Mouse (Mus musculus) heart, postnatal 0 days (tissue): Measurements from ENCODE around the gene Olfr718-ps1. TPM values are rescaled to one million over a fixed set of nuclear protein-coding genes. Genes with fewer than 3 reads are reported as not detected.
"Not testable (repeated sequence)": the region's sequence is repeated elsewhere in the genome, so short reads cannot be mapped to it uniquely, and the experiment has no call there.

ENCODE experiments used
- ATAC-seq: fragments of 200-750 bp; cut with Nextera tagmentation; 2 replicates; pipeline ENCODE4 v1.8.0; 2017; ENCODE audit warnings: low read depth, moderate number of reproducible peaks, moderate library complexity; ENCODE audit not compliant: insufficient read depth
- DNase-seq: peaks from one replicate; pipeline ENCODE4 v3.0.0-alpha.2; 2016; ENCODE audit warnings: low spot score
- H3K27ac ChIP-seq: fragments of 300-500 bp; sonication (generic); 2 replicates; pipeline ENCODE4 v1.5.1; 2014; ENCODE audit warnings: low read depth, mild to moderate bottlenecking
- H3K27me3 ChIP-seq: fragments of 300-500 bp; sonication (generic); 2 replicates; pipeline ENCODE4 v1.6.1; 2014; ENCODE audit warnings: low read length, mixed read lengths; ENCODE audit not compliant: control insufficient read depth, insufficient read depth
- H3K36me3 ChIP-seq: fragments of 300-500 bp; sonication (generic); replicated peaks from 2 replicates; pipeline ENCODE4 v1.6.1; 2014; ENCODE audit warnings: low read length, mixed read lengths; ENCODE audit not compliant: control insufficient read depth, insufficient read depth
- H3K4me1 ChIP-seq: fragments of 300-500 bp; sonication (generic); 2 replicates; pipeline ENCODE4 v1.6.1; 2014; ENCODE audit warnings: antibody characterized with exemption; ENCODE audit not compliant: control insufficient read depth, insufficient read depth
- H3K4me2 ChIP-seq: fragments of 300-500 bp; sonication (generic); 2 replicates; pipeline ENCODE4 v1.6.1; 2014; ENCODE audit warnings: low read depth, mild to moderate bottlenecking, low read length, moderate library complexity
- H3K4me3 ChIP-seq: fragments of 300-500 bp; sonication (generic); 2 replicates; pipeline ENCODE4 v1.5.1; 2014; ENCODE audit warnings: low read depth, low read length
- H3K9ac ChIP-seq: fragments of 300-500 bp; sonication (generic); replicated peaks from 2 replicates; pipeline ENCODE4 v1.6.1; 2014; ENCODE audit warnings: low read depth, low read length, mixed read lengths
- H3K9me3 ChIP-seq: fragments of 300-500 bp; sonication (generic); replicated peaks from 2 replicates; pipeline ENCODE4 v1.6.1; 2016; ENCODE audit warnings: low read length; ENCODE audit not compliant: control insufficient read depth
- CTCF ChIP-seq: IDR thresholded peaks from 2 replicates; pipeline ENCODE4 v1.5.1; 2016; ENCODE audit warnings: antibody characterized with exemption, control low read depth, low read depth
- EP300 ChIP-seq: IDR thresholded peaks from 2 replicates; pipeline ENCODE4 v1.6.1; 2016; ENCODE audit warnings: antibody characterized with exemption, low read depth
- WGBS: fragments of 180-500 bp; shearing (Covaris S2); extraction: QIAGEN DNeasy Blood & Tissue Kit; methylation state at CpG from one replicate; pipeline ENCODE4 v1.1.7; 2014; 5-methylcytosine and 5-hydroxymethylcytosine counted together
- polyA plus RNA-seq: library from polyadenylated mRNA; unstranded; fragments of >200 nt; fragmentation: Nextera tagmentation; extraction: Ambion mirVana; gene quantifications from 2 replicates; pipeline ENCODE4 v1.2.1, GENCODE M21; 2015
- total RNA-seq: library from RNA; depleted of rRNA; stranded (reverse); fragments of >200 nt; gene quantifications from 2 replicates; pipeline ENCODE4 v1.2.3, GENCODE M21; 2014; ENCODE audit warnings: low replicate concordance

The Olfr718-ps1 gene
- total and polyA plus RNA-seq, 2 experiments from 2014 or later, result not detected

DNA sequence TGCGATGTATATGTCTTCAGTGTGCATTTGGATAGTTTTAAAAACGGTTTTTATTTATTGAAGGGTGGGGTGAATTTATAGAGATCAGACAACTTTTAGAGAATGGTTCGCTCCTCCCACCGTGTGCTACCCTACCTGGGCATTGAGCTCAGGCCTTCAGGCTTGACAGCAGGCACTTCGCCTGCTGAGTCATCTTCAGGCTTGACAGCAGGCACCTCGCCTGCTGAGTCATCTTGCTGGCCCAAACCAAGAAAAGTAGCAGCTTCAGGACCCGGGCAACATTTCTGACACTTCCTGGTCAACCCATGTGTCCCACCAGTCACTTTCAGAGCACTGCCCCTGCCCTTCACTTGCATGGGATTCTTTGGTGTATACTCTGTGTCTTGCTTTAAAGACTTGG is 12.3 kb downstream of the Olfr718-ps1 start:
- 81% methylated on average over 7 of the region's 7 CpGs for WGBS
- H3K4me2 ChIP-seq, result no peak overlapping the region
- no peak for ATAC-seq

DNA sequence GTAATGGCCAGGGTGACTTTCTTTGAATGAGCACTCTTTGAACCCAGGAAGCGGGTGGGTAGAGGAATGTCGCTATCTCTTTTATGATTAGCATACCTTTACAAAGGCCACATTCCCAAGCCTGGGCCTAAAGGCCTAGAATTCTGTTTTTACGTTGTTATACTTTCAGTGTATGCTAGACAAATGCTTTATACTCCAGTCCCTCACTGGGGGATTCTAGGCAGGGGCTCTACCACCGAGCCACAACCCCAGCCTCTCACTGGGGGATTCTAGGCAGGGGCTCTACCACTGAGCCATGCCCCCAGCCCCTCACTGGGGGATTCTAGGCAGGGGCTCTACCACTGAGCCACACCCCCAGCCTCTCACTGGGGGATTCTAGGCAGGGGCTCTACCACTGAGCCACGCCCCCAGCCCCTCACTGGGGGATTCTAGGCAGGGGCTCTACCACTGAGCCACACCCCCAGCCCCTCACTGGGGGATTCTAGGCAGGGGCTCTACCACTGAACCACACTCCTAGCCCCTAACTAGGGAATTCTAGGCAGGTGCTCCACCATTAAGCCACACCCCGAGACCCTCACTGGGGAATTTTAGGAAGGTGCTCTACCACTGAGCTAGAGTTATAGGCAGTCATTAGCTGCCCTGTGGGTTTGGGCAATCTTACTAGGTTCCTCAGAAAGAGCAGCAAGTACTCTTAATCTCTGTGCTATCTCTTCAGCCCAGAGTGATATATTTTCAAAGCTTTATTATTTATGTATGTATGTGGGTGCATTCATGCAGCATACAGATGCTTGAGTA is 13.0 kb downstream of the Olfr718-ps1 start:
- WGBS, result 74% methylated on average over 3 of the region's 6 CpGs
- not testable (repeated sequence) for H3K27me3 ChIP-seq, H3K4me2 ChIP-seq, H3K27ac ChIP-seq, H3K4me3 ChIP-seq, H3K4me1 ChIP-seq, ATAC-seq, DNase-seq, H3K9me3 ChIP-seq, H3K9ac ChIP-seq, H3K36me3 ChIP-seq

More for the DNA sequence above, 12.3 kb downstream of the Olfr718-ps1 start:
- H3K9me3 ChIP-seq, result no peaks in the 10 kb centered on the region
- H3K27me3 ChIP-seq, result no peaks in the 10 kb centered on the region
- H3K9ac ChIP-seq, result no peak overlapping the region
- no peak for DNase-seq
- no peak overlapping the region for H3K4me3 ChIP-seq
- H3K27ac ChIP-seq, result no peak overlapping the region
- H3K36me3 ChIP-seq, result no peaks in the 10 kb centered on the region
- TF ChIP-seq EP300, result no peak
- no peak for TF ChIP-seq CTCF
- 0 out of 2 replicates have a peak, but pooled peaks cover 3% of the 10 kb centered on the region for H3K4me1 ChIP-seq

DNA sequence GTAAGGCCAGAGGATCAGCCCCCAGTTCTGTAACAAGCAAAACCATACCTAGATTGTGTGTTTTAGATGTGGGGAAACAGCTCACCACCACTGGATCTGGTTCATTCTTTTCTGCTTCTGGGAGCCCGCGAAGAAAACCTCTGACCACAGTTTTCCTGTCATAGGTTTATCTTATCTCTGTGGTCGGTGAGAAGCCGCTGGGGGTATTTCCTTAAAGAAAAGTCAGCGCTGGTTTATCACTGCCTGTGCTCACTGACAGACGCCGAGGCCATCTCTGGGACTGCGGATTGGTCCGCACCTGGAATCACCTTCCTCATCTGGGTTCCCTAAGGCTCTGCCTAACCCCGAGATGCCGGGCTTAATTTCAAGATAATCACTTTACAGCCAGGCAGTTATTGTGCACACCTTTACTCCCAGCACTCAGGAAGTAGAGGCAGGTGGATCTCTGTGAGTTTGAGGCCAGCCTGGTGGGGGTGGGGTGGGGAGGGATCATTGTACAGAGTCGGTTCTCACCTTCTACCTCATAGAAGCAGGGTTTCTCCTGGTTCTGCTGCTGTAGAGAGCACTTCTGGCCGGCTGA is 14.4 kb downstream of the Olfr718-ps1 start:
- H3K36me3 ChIP-seq, result no peaks in the 10 kb centered on the region
- TF ChIP-seq EP300 (no peak), CTCF (no peak)
- no peak overlapping the region for H3K4me3 ChIP-seq
- H3K27ac ChIP-seq, result no peak overlapping the region
- DNase-seq (no peak), ATAC-seq (no peak)
- H3K9ac ChIP-seq, result no peak overlapping the region
- H3K9me3 ChIP-seq, result no peaks in the 10 kb centered on the region; the same call in 1 of the 2 replicates
- H3K4me1 ChIP-seq, result no peaks in the 10 kb centered on the region
- H3K4me2 ChIP-seq, result no peak overlapping the region
- H3K27me3 ChIP-seq, result no peaks in the 10 kb centered on the region
- WGBS, result 31% methylated on average over 13 of the region's 13 CpGs

DNA sequence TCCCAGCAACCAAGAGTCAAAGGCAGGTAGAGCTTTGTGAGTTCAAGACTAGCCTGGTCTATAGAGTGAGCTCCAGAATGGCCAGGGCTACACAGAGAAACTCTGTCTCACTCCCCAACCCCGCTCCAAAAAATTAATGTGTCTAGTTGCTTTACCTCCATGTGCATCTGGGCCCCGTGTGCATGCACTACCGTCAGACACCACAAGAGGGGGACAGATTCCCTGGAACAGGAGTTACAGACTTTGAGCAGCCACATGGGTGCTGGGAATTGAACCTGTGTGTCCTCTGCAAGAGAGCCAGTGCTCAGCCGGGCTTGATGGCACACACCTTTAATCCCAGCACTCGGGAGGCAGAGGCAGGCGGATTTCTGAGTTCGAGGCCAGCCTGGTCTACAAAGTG is 17.0 kb downstream of the Olfr718-ps1 start:
- no peak overlapping the region for H3K27ac ChIP-seq
- TF ChIP-seq EP300, result no peak
- TF ChIP-seq CTCF, result no peak
- ATAC-seq, result no peak
- H3K9ac ChIP-seq, result no peak overlapping the region
- no peak for DNase-seq
- no peaks in the 10 kb centered on the region for H3K27me3 ChIP-seq
- 0 out of 2 replicates have a peak, but pooled peaks cover 3% of the 10 kb centered on the region for H3K4me1 ChIP-seq
- WGBS, result 83% methylated on average over 7 of the region's 7 CpGs
- H3K4me2 ChIP-seq, result no peak overlapping the region
- no peaks in the 10 kb centered on the region for H3K36me3 ChIP-seq
- H3K4me3 ChIP-seq, result no peak overlapping the region
- H3K9me3 ChIP-seq, result no peaks in the 10 kb centered on the region; the same call in 1 of the 2 replicates

DNA sequence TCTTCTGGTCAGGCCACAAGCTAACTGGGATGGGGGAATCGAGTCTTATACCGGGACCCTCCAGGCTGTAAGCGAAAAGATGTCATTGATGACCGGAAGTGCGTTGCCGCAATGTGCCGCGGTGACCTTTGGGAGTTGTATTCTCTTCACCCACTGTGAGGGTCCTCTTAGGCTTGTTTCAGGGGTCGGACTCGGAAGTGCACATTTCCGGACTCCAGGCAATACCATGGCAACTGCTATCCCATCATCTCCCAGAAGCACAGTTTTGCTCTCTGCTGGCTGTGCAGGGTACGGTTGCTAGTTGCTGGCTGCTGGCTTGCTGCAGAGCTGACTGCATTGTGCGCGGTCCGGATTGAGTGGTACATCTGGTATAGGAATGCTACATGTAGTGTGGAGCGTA is 18.3 kb downstream of the Olfr718-ps1 start:
- Histone ChIP-seq H3K4me3 (no peak overlapping the region), H3K9me3 (no peaks in the 10 kb centered on the region; the same call in 1 of the 2 replicates), H3K27ac (no peak overlapping the region), H3K9ac (no peak overlapping the region), H3K4me1 (0 out of 2 replicates have a peak, but pooled peaks cover 3% of the 10 kb centered on the region), H3K4me2 (no peak overlapping the region), H3K36me3 (no peaks in the 10 kb centered on the region), H3K27me3 (no peaks in the 10 kb centered on the region)
- DNase-seq (no peak), ATAC-seq (no peak)
- TF ChIP-seq CTCF (no peak), EP300 (no peak)
- WGBS, result 89% methylated on average over 16 of the region's 16 CpGs
